Mouse (Mus musculus): ENCODE measurements at regions not wholly inside any gene's neighbourhood (a gene's known extent, or its start where the extent isn't known, plus 50 kb on each side); places are given as distances from the start of the nearest gene placed in this dataset.

GRCm38 (mm10) chr2:22165443-22165842 lies 61.9 kb upstream of the Myo3a start:
- H3K9me3 ChIP-seq (ENCODE audit: control insufficient read depth, low read length) = no peaks in the 10 kb centered on the region

GRCm38 (mm10) chr2:22165919-22166318 lies 61.4 kb upstream of the Myo3a start:
- ATAC-seq (ENCODE audit: insufficient number of reproducible peaks, insufficient read depth, low FRiP score, low read depth) = no peak
- no peak overlapping the region for H3K9ac ChIP-seq (ENCODE audit: low read length)
- H3K27ac ChIP-seq (replicated peaks in 1 of 2; ENCODE audit: control insufficient read depth in 1 of 2, insufficient read depth in 1 of 2, low read depth in 2 of 2, low read length in 2 of 2) = no peak overlapping the region
- H3K36me3 ChIP-seq (ENCODE audit: control insufficient read depth, insufficient read depth, low read length) = no peaks in the 10 kb centered on the region
- H3K4me2 ChIP-seq (ENCODE audit: low read length) = no peak overlapping the region
- H3K9me3 ChIP-seq (ENCODE audit: control insufficient read depth, low read length) = no peaks in the 10 kb centered on the region
- H3K4me1 ChIP-seq (ENCODE audit: control insufficient read depth in 2 of 2, insufficient read depth in 2 of 2, low read length in 2 of 2) = no peaks in the 10 kb centered on the region
- no peak overlapping the region for H3K4me3 ChIP-seq (ENCODE audit: control insufficient read depth in 1 of 2, insufficient read depth in 1 of 2, low read depth in 1 of 2, low read length in 2 of 2)
- no peaks in the 10 kb centered on the region for H3K27me3 ChIP-seq (ENCODE audit: control insufficient read depth, insufficient read depth, low read length)

More at GRCm38 (mm10) chr2:22165443-22165842, 61.9 kb upstream of the Myo3a start:
- Histone ChIP-seq H3K4me3 (ENCODE audit: control insufficient read depth in 1 of 2, insufficient read depth in 1 of 2, low read depth in 1 of 2, low read length in 2 of 2) (no peak overlapping the region), H3K36me3 (ENCODE audit: control insufficient read depth, insufficient read depth, low read length) (no peaks in the 10 kb centered on the region), H3K27me3 (ENCODE audit: control insufficient read depth, insufficient read depth, low read length) (no peaks in the 10 kb centered on the region), H3K27ac (replicated peaks in 1 of 2; ENCODE audit: control insufficient read depth in 1 of 2, insufficient read depth in 1 of 2, low read depth in 2 of 2, low read length in 2 of 2) (no peak overlapping the region), H3K9ac (ENCODE audit: low read length) (no peak overlapping the region), H3K4me2 (ENCODE audit: low read length) (no peak overlapping the region), H3K4me1 (ENCODE audit: control insufficient read depth in 2 of 2, insufficient read depth in 2 of 2, low read length in 2 of 2) (no peaks in the 10 kb centered on the region)
- WGBS = 89% methylated on average over 5 of the region's 5 CpGs
- no peak for ATAC-seq (ENCODE audit: insufficient number of reproducible peaks, insufficient read depth, low FRiP score, low read depth)

Measured in heart, embryonic 14.5 days (tissue).